Mouse (Mus musculus) hindbrain, embryonic 14.5 days (tissue): ENCODE measurements around the gene Nckipsd. TPM values are rescaled to one million over a fixed set of nuclear protein-coding genes. Genes with fewer than 3 reads are reported as not detected.

Experiments used
- ATAC-seq: fragments of 200-750 bp; cut with Nextera tagmentation; 2 replicates; pipeline ENCODE4 v1.8.0; 2017; ENCODE audit warnings: moderate number of reproducible peaks, mild to moderate bottlenecking, moderate TSS enrichment, moderate library complexity; ENCODE audit not compliant: low FRiP score
- DNase-seq: peaks from one replicate; pipeline ENCODE4 v3.0.0-alpha.2; 2015; ENCODE audit warnings: low spot score
- H3K27ac ChIP-seq: fragments of 300-500 bp; sonication (generic); 2 replicates; pipeline ENCODE4 v1.5.1; 2014; ENCODE audit warnings: mild to moderate bottlenecking, moderate library complexity
- H3K27me3 ChIP-seq: fragments of 300-500 bp; sonication (generic); 2 replicates; pipeline ENCODE4 v1.6.1; 2014; ENCODE audit warnings: mild to moderate bottlenecking, low read length, mixed read lengths; ENCODE audit not compliant: control insufficient read depth, insufficient read depth
- H3K36me3 ChIP-seq: fragments of 300-500 bp; sonication (generic); replicated peaks from 2 replicates; pipeline ENCODE4 v1.6.1; 2014; ENCODE audit not compliant: control insufficient read depth, insufficient read depth
- H3K4me1 ChIP-seq: fragments of 300-500 bp; sonication (generic); replicated peaks from 2 replicates; pipeline ENCODE4 v1.6.1; 2014; ENCODE audit warnings: antibody characterized with exemption, low read length, mixed read lengths; ENCODE audit not compliant: control insufficient read depth, insufficient read depth
- H3K4me2 ChIP-seq: fragments of 300-500 bp; sonication (generic); replicated peaks from 2 replicates; pipeline ENCODE4 v1.6.1; 2014; ENCODE audit warnings: mild to moderate bottlenecking, moderate library complexity
- H3K4me3 ChIP-seq: fragments of 300-500 bp; sonication (generic); replicated peaks from 2 replicates; pipeline ENCODE4 v1.5.1; 2014; ENCODE audit warnings: mild to moderate bottlenecking, low read length
- H3K9ac ChIP-seq: fragments of 300-500 bp; sonication (generic); 2 replicates; pipeline ENCODE4 v1.6.1; 2014
- H3K9me3 ChIP-seq: fragments of 300-500 bp; sonication (generic); 2 replicates; pipeline ENCODE4 v1.6.1; 2016; ENCODE audit warnings: low read length; ENCODE audit not compliant: control insufficient read depth
- WGBS: fragments of 180-500 bp; shearing (Covaris S2); extraction: QIAGEN DNeasy Blood & Tissue Kit; methylation state at CpG from one replicate; pipeline ENCODE4 v1.1.7; 2014; 5-methylcytosine and 5-hydroxymethylcytosine counted together
- polyA plus RNA-seq: library from polyadenylated mRNA; unstranded; fragments of >200 nt; fragmentation: Nextera tagmentation; extraction: Ambion mirVana; gene quantifications from 2 replicates; pipeline ENCODE4 v1.2.1, GENCODE M21; 2014

Gene Nckipsd
- polyA plus RNA-seq, 1 experiment from 2014 or later = 28.5 TPM

- 36% methylated on average over 11 of the region's 11 CpGs for WGBS
- Histone ChIP-seq H3K27me3 (no peaks in the 10 kb centered on the region), H3K36me3 (peaks cover 51% of the 10 kb centered on the region), H3K9ac (no peak overlapping the region), H3K27ac (no peak overlapping the region), H3K9me3 (no peaks in the 10 kb centered on the region), H3K4me3 (no peak overlapping the region), H3K4me2 (peak overlapping the region; percentile 21), H3K4me1 (peaks cover 47% of the 10 kb centered on the region)
- ATAC-seq (peak; percentile 47; the same call in 1 of the 2 replicates), DNase-seq (no peak)
These were observed 12.4 kb upstream of the Nckipsd start for GRCm38 (mm10) chr9:108795762-108796161.

GRCm38 (mm10) chr9:108796351-108796981 lies 11.7 kb upstream of the Nckipsd start:
- Histone ChIP-seq H3K4me2 (peak overlapping the region; percentile 21), H3K27me3 (no peaks in the 10 kb centered on the region), H3K9ac (no peak overlapping the region), H3K4me1 (peaks cover 41% of the 10 kb centered on the region), H3K27ac (no peak overlapping the region), H3K9me3 (no peaks in the 10 kb centered on the region), H3K4me3 (no peak overlapping the region), H3K36me3 (peaks cover 58% of the 10 kb centered on the region)
- no peak for DNase-seq
- 56% methylated on average over 4 of the region's 4 CpGs for WGBS
- no peak for ATAC-seq

GRCm38 (mm10) chr9:108797477-108797876 lies 10.7 kb upstream of the Nckipsd start:
- no peaks in the 10 kb centered on the region for H3K27me3 ChIP-seq
- H3K4me1 ChIP-seq = peaks cover 31% of the 10 kb centered on the region
- no peak overlapping the region for H3K4me3 ChIP-seq
- H3K27ac ChIP-seq = no peak overlapping the region
- H3K36me3 ChIP-seq = peaks cover 68% of the 10 kb centered on the region
- 80% methylated on average over 7 of the region's 7 CpGs for WGBS
- no peaks in the 10 kb centered on the region for H3K9me3 ChIP-seq
- no peak overlapping the region for H3K9ac ChIP-seq
- H3K4me2 ChIP-seq = no peak overlapping the region
- ATAC-seq (no peak), DNase-seq (no peak)

GRCm38 (mm10) chr9:108798508-108799075 lies 9.6 kb upstream of the Nckipsd start:
- Histone ChIP-seq H3K27me3 (no peaks in the 10 kb centered on the region), H3K4me2 (no peak overlapping the region), H3K9ac (no peak overlapping the region), H3K27ac (no peak overlapping the region), H3K9me3 (no peaks in the 10 kb centered on the region), H3K4me3 (no peak overlapping the region), H3K36me3 (peaks cover 80% of the 10 kb centered on the region), H3K4me1 (peaks cover 20% of the 10 kb centered on the region)
- ATAC-seq (no peak), DNase-seq (no peak)
- WGBS = 83% methylated on average over 5 of the region's 5 CpGs

- ATAC-seq = no peak
These were observed 8.6 kb upstream of the Nckipsd start for GRCm38 (mm10) chr9:108799564-108799963.

GRCm38 (mm10) chr9:108805768-108806167 lies 2.4 kb upstream of the Nckipsd start:
- no peaks in the 10 kb centered on the region for H3K27me3 ChIP-seq
- peaks cover 15% of the 10 kb centered on the region for H3K4me1 ChIP-seq
- no peak overlapping the region for H3K27ac ChIP-seq
- DNase-seq (no peak), ATAC-seq (no peak)
- H3K9ac ChIP-seq = no peak overlapping the region
- 89% methylated on average over 8 of the region's 8 CpGs for WGBS
- H3K9me3 ChIP-seq = no peaks in the 10 kb centered on the region
- peaks cover 75% of the 10 kb centered on the region for H3K36me3 ChIP-seq
- H3K4me3 ChIP-seq = no peak overlapping the region
- H3K4me2 ChIP-seq = no peak overlapping the region

More at GRCm38 (mm10) chr9:108799564-108799963, 8.6 kb upstream of the Nckipsd start:
- WGBS = 90% methylated on average over 3 of the region's 3 CpGs
- Histone ChIP-seq H3K4me3 (no peak overlapping the region), H3K27ac (no peak overlapping the region), H3K4me1 (peaks cover 15% of the 10 kb centered on the region), H3K9me3 (no peaks in the 10 kb centered on the region), H3K36me3 (peaks cover 89% of the 10 kb centered on the region), H3K27me3 (no peaks in the 10 kb centered on the region), H3K9ac (no peak overlapping the region), H3K4me2 (no peak overlapping the region)
- DNase-seq = no peak

GRCm38 (mm10) chr9:108806379-108806778 lies 1.8 kb upstream of the Nckipsd start:
- peaks cover 75% of the 10 kb centered on the region for H3K36me3 ChIP-seq
- no peak overlapping the region for H3K9ac ChIP-seq
- no peak for ATAC-seq
- H3K27me3 ChIP-seq = no peaks in the 10 kb centered on the region
- H3K9me3 ChIP-seq = no peaks in the 10 kb centered on the region
- H3K4me2 ChIP-seq = no peak overlapping the region
- H3K27ac ChIP-seq = no peak overlapping the region
- H3K4me1 ChIP-seq = peaks cover 15% of the 10 kb centered on the region
- no peak for DNase-seq
- no peak overlapping the region for H3K4me3 ChIP-seq

GRCm38 (mm10) chr9:108806831-108807230 lies 1.3 kb upstream of the Nckipsd start:
- DNase-seq = no peak
- 88% methylated on average over 1 of the region's 1 CpGs for WGBS
- Histone ChIP-seq H3K27ac (no peak overlapping the region), H3K27me3 (no peaks in the 10 kb centered on the region), H3K9ac (no peak overlapping the region), H3K4me1 (peaks cover 15% of the 10 kb centered on the region), H3K4me2 (no peak overlapping the region), H3K36me3 (peaks cover 75% of the 10 kb centered on the region), H3K9me3 (no peaks in the 10 kb centered on the region), H3K4me3 (no peak overlapping the region)
- no peak for ATAC-seq

GRCm38 (mm10) chr9:108807674-108808073 lies 494 bp upstream of the Nckipsd start:
- H3K36me3 ChIP-seq = peaks cover 75% of the 10 kb centered on the region
- peaks cover 15% of the 10 kb centered on the region for H3K4me1 ChIP-seq
- no peak overlapping the region for H3K4me2 ChIP-seq
- 80% methylated on average over 5 of the region's 5 CpGs for WGBS
- H3K27ac ChIP-seq = peak overlapping the region; percentile 52; the same call in 1 of the 2 replicates
- H3K9me3 ChIP-seq = no peaks in the 10 kb centered on the region
- 0 out of 2 replicates have a peak overlapping the region, but pooled peaks have one; percentile 16 for H3K9ac ChIP-seq
- H3K4me3 ChIP-seq = peak overlapping the region; percentile 77; the same call in 1 of the 2 replicates
- DNase-seq = no peak
- no peaks in the 10 kb centered on the region for H3K27me3 ChIP-seq
- peak; percentile 7 for ATAC-seq
